Mouse (Mus musculus): ENCODE measurements around the gene Ubc. TPM values are rescaled to one million over a fixed set of nuclear protein-coding genes. Genes with fewer than 3 reads are reported as not detected.
"Not testable (repeated sequence)": the region's sequence is repeated elsewhere in the genome, so short reads cannot be mapped to it uniquely, and the experiment has no call there.

The Ubc gene
- 840 and 852 TPM in 2 replicates for polyA plus RNA-seq (2016; fragmentation: Nextera tagmentation; extraction: Ambion mirVana)

GRCm38 (mm10) chr5:125389579-125390441 lies at the start of gene Ubc:
Ubc (minus strand) TSS chr5:125390202.
- Histone ChIP-seq H3K9ac (peak within 1 kb of the TSS; percentile 100), H3K36me3 (peaks cover 12% of the 10 kb centered on the region), H3K27ac (ENCODE audit: poor library complexity, severe bottlenecking) (peak within 1 kb of the TSS; percentile 100), H3K9me3 (replicated peaks) (no peaks in the 10 kb centered on the region), H3K4me3 (peak within 1 kb of the TSS; percentile 99), H3K4me2 (peak within 1 kb of the TSS; percentile 87), H3K27me3 (replicated peaks) (no peaks in the 10 kb centered on the region), H3K4me1 (replicated peaks) (peaks cover 42% of the 10 kb centered on the region)
- under 1% methylated on average over 69 of the region's 69 CpGs for WGBS
- peak; percentile 69 for ATAC-seq (ENCODE audit: insufficient number of reproducible peaks, low FRiP score)

DNA sequence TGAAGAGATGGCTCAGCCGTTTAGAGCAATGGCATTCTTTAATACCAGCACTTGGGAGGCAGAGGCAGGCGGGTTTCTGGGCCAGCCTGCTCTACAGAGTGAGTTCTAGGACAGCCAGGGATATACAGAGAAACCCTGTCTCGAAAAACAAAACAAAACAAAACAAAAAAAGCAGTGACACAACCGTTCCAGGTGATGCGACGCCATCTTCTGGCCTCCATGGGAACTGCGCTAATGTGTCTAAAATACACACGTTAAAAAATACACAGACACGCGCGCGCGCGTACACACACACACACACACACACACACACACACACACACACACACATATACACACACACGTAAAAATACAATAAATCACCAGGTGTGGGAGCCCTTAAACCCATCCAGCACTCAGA lies 44.3 kb upstream of the Ubc start:
- not testable (repeated sequence) for ATAC-seq (ENCODE audit: insufficient number of reproducible peaks, low FRiP score); H3K27ac ChIP-seq (ENCODE audit: poor library complexity, severe bottlenecking); H3K9me3 ChIP-seq (replicated peaks); H3K27me3 ChIP-seq (replicated peaks); H3K9ac ChIP-seq
- H3K4me3 ChIP-seq = peak overlapping the region; percentile 80
- peaks cover 23% of the 10 kb centered on the region for H3K36me3 ChIP-seq
- WGBS = 54% methylated on average over 15 of the region's 15 CpGs
- peak overlapping the region; percentile 92 for H3K4me2 ChIP-seq
- H3K4me1 ChIP-seq (replicated peaks) = peaks cover 16% of the 10 kb centered on the region

- H3K36me3 ChIP-seq = peaks cover 28% of the 10 kb centered on the region
- peak within 1 kb of the TSS; percentile 45; the same call in 1 of the 2 replicates for H3K27ac ChIP-seq (ENCODE audit: poor library complexity, severe bottlenecking)
- peak within 1 kb of the TSS; percentile 88 for H3K9ac ChIP-seq
- under 1% methylated on average over 46 of the region's 46 CpGs for WGBS
- H3K4me3 ChIP-seq = peak within 1 kb of the TSS; percentile 80
- 0 out of 2 replicates have a peak, but pooled peaks cover 2% of the 10 kb centered on the region for H3K9me3 ChIP-seq (replicated peaks)
- H3K27me3 ChIP-seq (replicated peaks) = no peaks in the 10 kb centered on the region
- ATAC-seq (ENCODE audit: insufficient number of reproducible peaks, low FRiP score) = peak; percentile 94
- peaks cover 16% of the 10 kb centered on the region for H3K4me1 ChIP-seq (replicated peaks)
- H3K4me2 ChIP-seq = peak within 1 kb of the TSS; percentile 92
These were observed 43.9 kb upstream of the Ubc start, which contains the start of gene Dhx37 for GRCm38 (mm10) chr5:125433793-125434337. Dhx37 (minus strand) TSS chr5:125434121.

- H3K9me3 ChIP-seq (replicated peaks); H3K9ac ChIP-seq; ATAC-seq (ENCODE audit: insufficient number of reproducible peaks, low FRiP score); H3K27me3 ChIP-seq (replicated peaks); H3K27ac ChIP-seq (ENCODE audit: poor library complexity, severe bottlenecking); H3K4me2 ChIP-seq: not testable (repeated sequence)
- WGBS = 91% methylated on average over 2 of the region's 2 CpGs
- H3K36me3 ChIP-seq = peaks cover 43% of the 10 kb centered on the region
- H3K4me3 ChIP-seq = 0 out of 2 replicates have a peak overlapping the region, but pooled peaks have one; percentile 80
- peaks cover 16% of the 10 kb centered on the region for H3K4me1 ChIP-seq (replicated peaks)
These were observed 42.3 kb upstream of the Ubc start for GRCm38 (mm10) chr5:125432324-125432723.

DNA sequence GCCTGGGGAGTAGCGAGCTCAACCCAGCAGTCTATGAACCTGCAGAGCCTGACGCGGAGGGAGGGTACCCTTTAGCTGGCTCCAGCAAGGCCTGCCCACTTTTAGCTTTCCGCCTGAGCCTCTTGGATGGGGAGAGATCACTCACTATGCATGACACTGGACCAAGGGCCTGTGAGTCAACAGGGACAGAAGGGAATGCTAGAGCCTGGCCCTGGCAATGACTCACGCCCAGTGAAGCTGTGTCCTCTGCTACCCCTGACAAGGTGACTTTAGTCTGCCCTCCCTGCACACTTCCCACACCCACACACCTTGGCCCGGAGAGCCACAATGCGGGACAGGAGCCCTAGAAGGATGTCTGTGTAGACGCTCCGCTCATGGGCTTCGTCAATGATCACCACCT lies 36.3 kb upstream of the Ubc start:
- no peak for ATAC-seq (ENCODE audit: insufficient number of reproducible peaks, low FRiP score)
- H3K36me3 ChIP-seq = peaks cover 100% of the 10 kb centered on the region
- no peak overlapping the region for H3K4me3 ChIP-seq
- WGBS = 80% methylated on average over 10 of the region's 10 CpGs
- H3K9ac ChIP-seq = no peak overlapping the region
- no peak overlapping the region for H3K4me2 ChIP-seq
- peaks cover 3% of the 10 kb centered on the region; the same call in 1 of the 2 replicates for H3K4me1 ChIP-seq (replicated peaks)
- no peaks in the 10 kb centered on the region for H3K27me3 ChIP-seq (replicated peaks)
- no peaks in the 10 kb centered on the region for H3K9me3 ChIP-seq (replicated peaks)
- H3K27ac ChIP-seq (ENCODE audit: poor library complexity, severe bottlenecking) = peak overlapping the region; percentile 40

GRCm38 (mm10) chr5:125425698-125426276 lies 35.8 kb upstream of the Ubc start:
- Histone ChIP-seq H3K9ac (no peak overlapping the region), H3K27me3 (replicated peaks) (no peaks in the 10 kb centered on the region), H3K4me1 (replicated peaks) (peaks cover 3% of the 10 kb centered on the region; the same call in 1 of the 2 replicates), H3K27ac (ENCODE audit: poor library complexity, severe bottlenecking) (peak overlapping the region; percentile 40), H3K4me3 (no peak overlapping the region), H3K36me3 (peaks cover 100% of the 10 kb centered on the region), H3K4me2 (no peak overlapping the region), H3K9me3 (replicated peaks) (no peaks in the 10 kb centered on the region)
- 88% methylated on average over 10 of the region's 10 CpGs for WGBS
- ATAC-seq (ENCODE audit: insufficient number of reproducible peaks, low FRiP score) = no peak

DNA sequence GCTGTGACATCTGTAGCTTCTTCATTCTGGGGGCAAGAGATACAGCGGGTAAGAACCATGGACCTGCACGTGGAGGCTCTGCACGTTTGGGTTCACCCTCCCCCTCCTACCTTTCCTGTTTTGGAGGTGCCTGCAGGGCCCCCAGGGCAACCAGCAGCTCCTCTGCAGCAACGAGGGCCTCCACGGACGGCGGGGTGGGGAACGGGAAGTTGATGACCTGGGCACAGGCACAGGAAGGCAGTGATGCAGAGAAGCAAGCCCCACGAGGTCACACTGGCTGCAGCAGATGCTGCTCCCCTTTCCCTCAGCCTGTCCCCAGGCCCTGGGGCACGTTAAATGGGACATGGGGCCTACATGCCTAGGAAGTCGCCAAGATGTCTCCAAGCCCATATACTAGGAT lies 29.1 kb upstream of the Ubc start:
- no peak overlapping the region for H3K9ac ChIP-seq
- WGBS = 82% methylated on average over 11 of the region's 11 CpGs
- H3K9me3 ChIP-seq (replicated peaks) = no peaks in the 10 kb centered on the region
- no peak overlapping the region for H3K4me2 ChIP-seq
- ATAC-seq (ENCODE audit: insufficient number of reproducible peaks, low FRiP score) = no peak
- H3K4me3 ChIP-seq = no peak overlapping the region
- no peaks in the 10 kb centered on the region for H3K4me1 ChIP-seq (replicated peaks)
- H3K27ac ChIP-seq (ENCODE audit: poor library complexity, severe bottlenecking) = no peak overlapping the region
- H3K27me3 ChIP-seq (replicated peaks) = no peaks in the 10 kb centered on the region
- peaks cover 97% of the 10 kb centered on the region for H3K36me3 ChIP-seq

DNA sequence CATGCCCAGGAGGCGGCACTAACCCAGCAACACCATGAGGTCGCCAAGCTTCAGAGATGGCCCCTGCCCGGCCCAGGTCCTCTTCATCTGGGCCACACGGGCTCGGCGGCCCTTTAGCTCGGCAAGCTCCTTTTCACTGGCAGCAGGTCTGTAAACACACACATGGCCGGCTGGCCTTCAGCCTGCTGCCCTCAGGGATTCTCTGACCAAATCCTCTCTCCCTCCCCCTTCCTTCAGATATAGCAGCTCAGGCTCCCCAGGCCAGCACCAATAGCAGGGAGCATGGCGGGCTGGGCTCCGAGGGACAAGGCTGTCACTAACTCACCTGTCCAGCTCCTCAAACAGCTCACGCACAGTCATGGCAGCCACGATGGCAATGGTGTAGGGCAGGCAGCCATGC lies 28.6 kb upstream of the Ubc start:
- H3K4me2 ChIP-seq = no peak overlapping the region
- H3K36me3 ChIP-seq = peaks cover 97% of the 10 kb centered on the region
- H3K4me1 ChIP-seq (replicated peaks) = no peaks in the 10 kb centered on the region
- ATAC-seq (ENCODE audit: insufficient number of reproducible peaks, low FRiP score) = no peak
- WGBS = 89% methylated on average over 12 of the region's 12 CpGs
- no peak overlapping the region for H3K4me3 ChIP-seq
- H3K9ac ChIP-seq = no peak overlapping the region
- H3K9me3 ChIP-seq (replicated peaks) = no peaks in the 10 kb centered on the region
- H3K27ac ChIP-seq (ENCODE audit: poor library complexity, severe bottlenecking) = no peak overlapping the region
- no peaks in the 10 kb centered on the region for H3K27me3 ChIP-seq (replicated peaks)

- H3K36me3 ChIP-seq = peaks cover 74% of the 10 kb centered on the region
- 92% methylated on average over 8 of the region's 8 CpGs for WGBS
These were observed 26.2 kb upstream of the Ubc start for GRCm38 (mm10) chr5:125416183-125416582.

DNA sequence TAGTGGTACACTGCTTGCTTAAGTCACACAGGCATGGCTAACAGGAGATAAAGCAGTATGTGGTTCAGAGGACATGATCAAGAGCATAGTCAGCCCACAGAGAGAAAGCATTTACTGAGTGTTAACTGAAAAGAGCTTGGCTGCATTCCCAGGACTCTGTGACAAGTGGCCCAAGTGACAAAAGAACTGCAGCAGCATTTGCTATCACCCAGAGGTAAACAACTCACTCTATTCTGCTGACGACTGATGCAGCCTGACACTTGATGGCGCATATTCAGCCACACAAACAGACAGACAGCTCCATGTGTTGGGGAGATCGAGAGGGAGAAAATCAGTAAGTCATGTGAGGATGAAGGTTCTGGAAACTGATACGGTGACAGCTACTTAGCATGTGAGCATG lies 23.8 kb upstream of the Ubc start:
- peaks cover 53% of the 10 kb centered on the region for H3K36me3 ChIP-seq
- no peak overlapping the region for H3K9ac ChIP-seq
- peak overlapping the region; percentile 36; the same call in 1 of the 2 replicates for H3K27ac ChIP-seq (ENCODE audit: poor library complexity, severe bottlenecking)
- no peaks in the 10 kb centered on the region for H3K27me3 ChIP-seq (replicated peaks)
- no peaks in the 10 kb centered on the region for H3K9me3 ChIP-seq (replicated peaks)
- H3K4me1 ChIP-seq (replicated peaks) = peaks cover 9% of the 10 kb centered on the region; the same call in 1 of the 2 replicates
- WGBS = 49% methylated on average over 4 of the region's 4 CpGs
- ATAC-seq (ENCODE audit: insufficient number of reproducible peaks, low FRiP score) = peak; percentile 16; the same call in 1 of the 2 replicates
- no peak overlapping the region for H3K4me2 ChIP-seq
- no peak overlapping the region for H3K4me3 ChIP-seq

More at GRCm38 (mm10) chr5:125416183-125416582, 26.2 kb upstream of the Ubc start:
- H3K9me3 ChIP-seq (replicated peaks) = no peaks in the 10 kb centered on the region
- no peak overlapping the region for H3K9ac ChIP-seq
- H3K4me3 ChIP-seq = no peak overlapping the region
- no peaks in the 10 kb centered on the region for H3K27me3 ChIP-seq (replicated peaks)
- H3K27ac ChIP-seq (ENCODE audit: poor library complexity, severe bottlenecking) = no peak overlapping the region
- no peak for ATAC-seq (ENCODE audit: insufficient number of reproducible peaks, low FRiP score)
- no peak overlapping the region for H3K4me2 ChIP-seq
- no peaks in the 10 kb centered on the region for H3K4me1 ChIP-seq (replicated peaks)

GRCm38 (mm10) chr5:125412536-125412935 lies 22.5 kb upstream of the Ubc start:
- not testable (repeated sequence) for H3K27ac ChIP-seq (ENCODE audit: poor library complexity, severe bottlenecking); H3K4me3 ChIP-seq; ATAC-seq (ENCODE audit: insufficient number of reproducible peaks, low FRiP score); H3K9ac ChIP-seq; H3K4me2 ChIP-seq; H3K27me3 ChIP-seq (replicated peaks); H3K9me3 ChIP-seq (replicated peaks)
- 84% methylated on average over 8 of the region's 8 CpGs for WGBS
- H3K36me3 ChIP-seq = peaks cover 41% of the 10 kb centered on the region
- H3K4me1 ChIP-seq (replicated peaks) = peaks cover 13% of the 10 kb centered on the region
